Mouse (Mus musculus) megakaryocyte-erythroid progenitor cell, adult 5 weeks (primary cell): Measurements from ENCODE around the gene Vmn2r115. TPM values are rescaled to one million over a fixed set of nuclear protein-coding genes. Genes with fewer than 3 reads are reported as not detected.

ENCODE experiments used
- polyA plus RNA-seq: library from polyadenylated mRNA; stranded (reverse); fragments of >175 nt; gene quantifications from 2 replicates; pipeline ENCODE4 v1.2.3, GENCODE M21; 2012

Gene Vmn2r115
- polyA plus RNA-seq = 0.01 TPM in 1 of 2 replicates, not detected in the other

DNA sequence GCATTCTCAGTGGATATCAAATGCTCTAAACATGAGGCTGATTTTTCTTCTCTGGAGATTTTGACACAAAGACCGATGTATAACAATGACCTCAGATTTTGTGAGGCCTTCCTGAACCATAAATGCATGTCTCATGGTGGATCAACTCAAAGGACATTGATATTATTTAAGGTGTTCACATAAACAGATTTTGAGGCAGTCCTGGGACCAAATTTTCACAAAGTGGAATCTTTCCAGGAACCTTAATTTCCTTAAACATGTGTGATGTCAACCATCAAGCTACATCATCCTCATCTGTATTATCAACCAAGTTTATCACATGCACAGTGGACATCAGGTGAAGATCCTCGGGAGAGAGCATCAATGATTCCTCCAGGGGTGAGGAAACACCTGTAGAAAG lies at the start of gene Vmn2r115:
Gene Vmn2r115 (plus strand): TSS at position 301 of the 400 bp plus-strand sequence.

DNA sequence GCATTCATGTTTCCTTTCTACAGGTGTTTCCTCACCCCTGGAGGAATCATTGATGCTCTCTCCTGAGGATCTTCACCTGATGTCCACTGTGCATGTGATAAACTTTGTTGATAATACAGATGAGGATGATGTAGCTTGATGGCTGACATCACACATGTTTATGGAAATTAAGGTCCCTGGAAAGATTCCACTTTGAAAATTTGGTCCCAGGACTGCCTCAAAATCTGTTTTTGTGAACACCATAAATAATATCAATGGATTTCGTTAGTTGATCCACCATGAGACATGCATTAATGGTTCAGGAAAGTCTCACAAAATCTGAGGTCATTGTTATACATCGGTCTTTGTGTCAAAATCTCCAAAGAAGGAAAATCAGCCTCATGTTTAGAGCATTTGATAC lies 31.1 kb upstream of the Vmn2r115 start, which contains the start of gene Vmn2r114:
Gene Vmn2r114 (minus strand): TSS at position 101 of the 400 bp plus-strand sequence.

GRCm38 (mm10) chr17:23384304-23384703 lies 40.8 kb downstream of the Vmn2r115 start, which contains the start of gene Vmn2r116:
Gene Vmn2r116, plus strand, starts transcription at chr17:23384604.

Other genes starting within 250 kb of the Vmn2r115 start
- gene Zfp40, start 150.5 kb upstream of the Vmn2r115 start, polyA plus RNA-seq = 1.2 and 1.3 TPM in 2 replicates
- not detected in 2 replicates for gene Vmn2r114, start 31.2 kb upstream of the Vmn2r115 start, polyA plus RNA-seq
- 0.02 TPM in 1 of 2 replicates, not detected in the other for gene Vmn2r116, start 40.9 kb downstream of the Vmn2r115 start, polyA plus RNA-seq
- gene Vmn2r117, start 136.0 kb downstream of the Vmn2r115 start, polyA plus RNA-seq = not detected in 2 replicates
- gene Zfp213, start 220.5 kb downstream of the Vmn2r115 start, polyA plus RNA-seq = 14.9 and 16.4 TPM in 2 replicates